Mouse (Mus musculus): Measurements from ENCODE around the gene Ttll12. TPM values are rescaled to one million over a fixed set of nuclear protein-coding genes. Genes with fewer than 3 reads are reported as not detected.

The Ttll12 gene
- total and polyA plus RNA-seq, 3 experiments = 21.9 to 40.0 (median 31.1) TPM

DNA sequence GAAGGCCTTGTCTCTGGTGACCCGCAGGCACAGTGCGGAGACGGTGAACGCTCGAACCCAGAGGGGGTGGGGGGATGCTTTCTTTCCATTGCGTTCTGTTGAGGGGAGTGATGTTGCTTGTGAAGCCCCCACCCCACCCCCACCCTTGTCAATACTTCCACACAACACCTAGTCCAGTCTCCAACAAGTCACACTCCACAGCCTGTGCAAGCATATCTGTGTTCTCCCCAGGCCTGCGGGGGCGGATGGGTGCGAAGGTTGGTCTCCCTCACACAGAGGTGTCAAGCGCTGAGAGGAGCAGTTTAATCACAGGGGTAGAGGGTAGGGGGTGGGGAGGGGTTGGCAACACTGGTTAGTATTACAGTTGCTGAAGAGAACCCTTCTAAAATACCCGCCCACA lies 11.3 kb upstream of the Ttll12 start:
- Histone ChIP-seq H3K9ac (ENCODE audit: insufficient read depth, low read depth) (no peak overlapping the region), H3K27me3 (replicated peaks) (peaks cover 43% of the 10 kb centered on the region), H3K4me2 (ENCODE audit: insufficient read depth, low read depth, poor library complexity, severe bottlenecking) (no peak overlapping the region), H3K79me2 (replicated peaks; ENCODE audit: control insufficient read depth, extremely low read depth, insufficient read depth, poor library complexity, severe bottlenecking) (no peaks in the 10 kb centered on the region), H3K4me3 (replicated peaks in 1 of 3; ENCODE audit: low read depth in 2 of 3, low read length in 2 of 3, poor library complexity in 1 of 3) (no peak overlapping the region), H3K36me3 (replicated peaks in 1 of 2; ENCODE audit: control insufficient read depth in 1 of 2, insufficient read depth in 1 of 2, low read length in 1 of 2) (no peaks in the 10 kb centered on the region), H3K4me1 (ENCODE audit: control insufficient read depth in 1 of 2, insufficient read depth in 2 of 2) (peaks cover 6 to 8% of the 10 kb centered on the region in 2 experiments), H3K9me3 (replicated peaks; ENCODE audit: low read length) (no peaks in the 10 kb centered on the region), H3K27ac (ENCODE audit: insufficient read depth, low read depth) (no peak overlapping the region)
- in situ Hi-C loops (cut with MboI; ENCODE audit: low pct_ligation_motif_present, low pct_unique_long_range_greater_than_20kb, low sequenced_read_pairs) = no loop called here
- no peak for TF ChIP-seq SMC3 (IDR thresholded peaks at IDR 0.05; ENCODE audit: low read depth, low read length)
- no peak for TF ChIP-seq MYC (IDR thresholded peaks at IDR 0.05; ENCODE audit: low read depth, low read length)
- no peak for DNase-seq (ENCODE audit: extremely low read depth)
- dilution Hi-C loops (cut with MboI; ENCODE audit: extremely low pct_ligation_motif_present, extremely low pct_unique_long_range_greater_than_20kb, low sequenced_read_pairs) = no loop called here

DNA sequence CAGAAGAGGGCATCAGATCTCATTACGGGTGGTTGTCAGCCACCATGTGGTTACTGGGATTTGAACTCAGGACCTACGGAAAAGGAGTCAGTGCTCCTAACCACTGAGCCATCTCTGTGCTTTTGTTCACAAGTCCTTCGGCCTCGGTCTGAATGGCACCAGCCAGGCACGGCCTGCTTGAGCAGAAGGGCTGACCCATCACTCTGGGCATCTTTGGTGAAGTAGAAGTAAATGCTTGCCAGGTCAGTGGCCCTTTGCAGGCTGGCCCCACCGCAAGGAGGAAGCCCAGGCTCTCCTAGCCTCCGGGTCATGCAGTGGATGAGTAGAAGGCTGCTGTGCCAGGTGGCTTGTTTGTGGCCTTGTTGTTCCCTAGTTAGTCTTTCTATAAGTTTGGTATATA lies 8.5 kb upstream of the Ttll12 start:
- no peak overlapping the region for H3K9ac ChIP-seq (ENCODE audit: insufficient read depth, low read depth)
- H3K79me2 ChIP-seq (replicated peaks; ENCODE audit: control insufficient read depth, extremely low read depth, insufficient read depth, poor library complexity, severe bottlenecking) = no peaks in the 10 kb centered on the region
- no peak overlapping the region for H3K27ac ChIP-seq (ENCODE audit: insufficient read depth, low read depth)
- H3K27me3 ChIP-seq (replicated peaks) = peaks cover 19% of the 10 kb centered on the region
- dilution Hi-C loops (cut with MboI; ENCODE audit: extremely low pct_ligation_motif_present, extremely low pct_unique_long_range_greater_than_20kb, low sequenced_read_pairs) = no loop called here
- H3K4me1 ChIP-seq (ENCODE audit: control insufficient read depth in 1 of 2, insufficient read depth in 2 of 2) = peaks cover 6 to 8% of the 10 kb centered on the region in 2 experiments
- in situ Hi-C loops (cut with MboI; ENCODE audit: low pct_ligation_motif_present, low pct_unique_long_range_greater_than_20kb, low sequenced_read_pairs) = no loop called here
- TF ChIP-seq MAZ (IDR thresholded peaks at IDR 0.05; ENCODE audit: low read depth, low read length) = no peak
- no peak for TF ChIP-seq ETS1 (conservative IDR thresholded peaks at IDR 0.05; ENCODE audit: low read depth, low read length)
- TF ChIP-seq MAX (IDR thresholded peaks at IDR 0.05; ENCODE audit: low read length) = no peak
- TF ChIP-seq UBTF (IDR thresholded peaks at IDR 0.05; ENCODE audit: low read depth, low read length) = no peak
- TF ChIP-seq USF1 (IDR thresholded peaks at IDR 0.05; ENCODE audit: low read depth, low read length) = no peak
- no peak for TF ChIP-seq ZNF384 (IDR thresholded peaks at IDR 0.05; ENCODE audit: low read depth, low read length)
- TF ChIP-seq SIN3A (IDR thresholded peaks at IDR 0.05; ENCODE audit: low read length) = no peak
- TF ChIP-seq USF2 (conservative IDR thresholded peaks at IDR 0.05; ENCODE audit: low read depth, low read length) = no peak
- DNase-seq (ENCODE audit: extremely low read depth) = no peak
- no peak overlapping the region for H3K4me2 ChIP-seq (ENCODE audit: insufficient read depth, low read depth, poor library complexity, severe bottlenecking)
- H3K4me3 ChIP-seq (replicated peaks in 1 of 3; ENCODE audit: low read depth in 2 of 3, low read length in 2 of 3, poor library complexity in 1 of 3) = no peak overlapping the region
- no peaks in the 10 kb centered on the region for H3K9me3 ChIP-seq (replicated peaks; ENCODE audit: low read length)
- no peaks in the 10 kb centered on the region for H3K36me3 ChIP-seq (replicated peaks in 1 of 2; ENCODE audit: control insufficient read depth in 1 of 2, insufficient read depth in 1 of 2, low read length in 1 of 2)

DNA sequence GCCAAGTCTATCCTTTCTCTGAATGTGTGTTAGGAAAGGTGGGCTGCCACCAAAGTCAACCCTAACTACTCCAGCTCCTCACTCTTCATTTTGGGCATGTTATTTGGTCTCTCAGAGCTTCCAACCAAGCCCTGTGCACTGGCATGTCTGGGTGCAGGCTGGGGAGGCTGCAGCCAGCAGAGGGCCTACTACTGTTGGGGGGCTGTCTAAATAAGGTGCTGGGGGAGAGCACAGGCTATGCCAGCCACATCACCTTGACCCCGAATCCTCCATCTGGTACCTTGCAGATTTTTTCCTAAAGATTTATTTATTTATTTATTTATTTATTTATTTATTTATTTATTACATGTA lies 8.1 kb upstream of the Ttll12 start:
- Histone ChIP-seq H3K9me3 (replicated peaks; ENCODE audit: low read length) (no peaks in the 10 kb centered on the region), H3K36me3 (replicated peaks in 1 of 2; ENCODE audit: control insufficient read depth in 1 of 2, insufficient read depth in 1 of 2, low read length in 1 of 2) (no peaks in the 10 kb centered on the region), H3K27ac (ENCODE audit: insufficient read depth, low read depth) (no peak overlapping the region), H3K4me1 (ENCODE audit: control insufficient read depth in 1 of 2, insufficient read depth in 2 of 2) (peaks cover 6 to 8% of the 10 kb centered on the region in 2 experiments), H3K4me2 (ENCODE audit: insufficient read depth, low read depth, poor library complexity, severe bottlenecking) (no peak overlapping the region), H3K79me2 (replicated peaks; ENCODE audit: control insufficient read depth, extremely low read depth, insufficient read depth, poor library complexity, severe bottlenecking) (no peaks in the 10 kb centered on the region), H3K27me3 (replicated peaks) (peaks cover 15% of the 10 kb centered on the region), H3K9ac (ENCODE audit: insufficient read depth, low read depth) (no peak overlapping the region), H3K4me3 (replicated peaks in 1 of 3; ENCODE audit: low read depth in 2 of 3, low read length in 2 of 3, poor library complexity in 1 of 3) (no peak overlapping the region)
- dilution Hi-C loops (cut with MboI; ENCODE audit: extremely low pct_ligation_motif_present, extremely low pct_unique_long_range_greater_than_20kb, low sequenced_read_pairs) (no loop called here), in situ Hi-C loops (cut with MboI; ENCODE audit: low pct_ligation_motif_present, low pct_unique_long_range_greater_than_20kb, low sequenced_read_pairs) (no loop called here)
- no peak for DNase-seq (ENCODE audit: extremely low read depth)
- TF ChIP-seq CTCF (conservative IDR thresholded peaks at IDR 0.05 in 1 of 2, IDR thresholded peaks at IDR 0.05 in 1 of 2; ENCODE audit: low read depth in 2 of 2, low read length in 2 of 2) = peak in 1 of 2 experiments; percentile 14; a peak in 1 of 4 replicates
- no peak for TF ChIP-seq USF1 (IDR thresholded peaks at IDR 0.05; ENCODE audit: low read depth, low read length)
- TF ChIP-seq ZC3H11A (IDR thresholded peaks at IDR 0.05; ENCODE audit: low read depth, low read length) = no peak
- no peak for TF ChIP-seq NRF1 (IDR thresholded peaks at IDR 0.05; ENCODE audit: low read depth, low read length)
